Mouse (Mus musculus) CH12.LX (cell line): ENCODE data around the gene Itpr2.

Experiments
- CTCF ChIP-seq, 2 experiments: IDR thresholded peaks in 1 of 2; conservative IDR thresholded peaks in 1 of 2; 2 replicates each; pipeline ENCODE4 v1.5.1; 2011 to 2012; ENCODE audit warnings: low read depth in 2 of 2, low read length in 2 of 2, improper control_type of control experiment in 1 of 2, inconsistent platforms in 1 of 2, mild to moderate bottlenecking in 1 of 2, moderate library complexity in 1 of 2
- EP300 ChIP-seq: IDR thresholded peaks from 2 replicates; pipeline ENCODE4 v1.6.1; 2011; ENCODE audit warnings: low read length, improper control_type of control experiment
- MAX ChIP-seq: IDR thresholded peaks from 2 replicates; pipeline ENCODE4 v1.6.1; 2011; ENCODE audit warnings: low read length, improper control_type of control experiment
- PAX5 ChIP-seq: IDR thresholded peaks from 2 replicates; pipeline ENCODE4 v1.6.1; 2012; ENCODE audit warnings: low read length, inconsistent platforms, mixed read lengths
- RAD21 ChIP-seq: IDR thresholded peaks from 2 replicates; pipeline ENCODE4 v1.6.1; 2011; ENCODE audit warnings: low read depth, mild to moderate bottlenecking, low read length, improper control_type of control experiment, moderate library complexity
- TCF12 ChIP-seq: IDR thresholded peaks from 2 replicates; pipeline ENCODE4 v1.6.1; 2014; ENCODE audit warnings: low read depth, mild to moderate bottlenecking, inconsistent platforms, low read length, improper control_type of control experiment
- USF1 ChIP-seq: IDR thresholded peaks from 2 replicates; pipeline ENCODE4 v1.6.1; 2014; ENCODE audit warnings: low read depth, mild to moderate bottlenecking, inconsistent platforms, low read length, improper control_type of control experiment
- ZKSCAN1 ChIP-seq: IDR thresholded peaks from 2 replicates; pipeline ENCODE4 v1.6.1; 2012; ENCODE audit warnings: low read depth, inconsistent platforms, low read length, improper control_type of control experiment, borderline replicate concordance
- ZMIZ1 ChIP-seq: IDR thresholded peaks from 2 replicates; pipeline ENCODE4 v1.6.1; 2012; ENCODE audit warnings: low read depth, mild to moderate bottlenecking, inconsistent platforms, low read length, improper control_type of control experiment

DNA sequence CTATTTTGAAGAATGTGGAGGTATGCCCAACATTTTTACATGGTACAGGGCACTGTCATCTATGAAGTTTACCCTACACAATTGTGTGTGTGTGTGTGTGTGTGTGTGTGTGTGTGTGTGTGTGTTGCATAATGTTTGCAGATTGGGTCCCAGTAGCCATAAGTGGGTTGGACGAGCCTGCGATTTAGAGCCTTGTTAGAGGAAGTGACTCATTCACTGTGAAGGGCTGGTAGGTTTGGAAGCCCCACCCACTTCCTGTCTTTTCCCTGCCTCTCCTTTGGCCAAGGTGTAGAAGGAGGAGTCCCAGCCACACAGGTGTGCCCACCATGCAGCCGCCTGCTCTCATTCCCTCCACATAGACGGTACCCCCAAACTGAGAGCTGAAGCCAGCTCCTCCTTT, 188.6 kb downstream of the Itpr2 start:
- TF ChIP-seq ZMIZ1, result no peak
- TF ChIP-seq CTCF (conservative IDR thresholded peaks at IDR 0.05 in 1 of 2, IDR thresholded peaks at IDR 0.05 in 1 of 2; ENCODE audit: low read depth in 2 of 2, low read length in 2 of 2), result no peak
- TF ChIP-seq USF1, result no peak
- TF ChIP-seq PAX5, result no peak
- TF ChIP-seq ZKSCAN1, result no peak
- TF ChIP-seq MAX, result no peak
- TF ChIP-seq TCF12, result no peak
- no peak for TF ChIP-seq RAD21
- TF ChIP-seq EP300, result no peak
